Mouse (Mus musculus): Measurements from ENCODE around the gene Olfr538. TPM values are rescaled to one million over a fixed set of nuclear protein-coding genes. Genes with fewer than 3 reads are reported as not detected.

Gene Olfr538
- not detected in 2 replicates for polyA plus RNA-seq (2012; rRNA removed)

GRCm38 (mm10) chr7:140567586-140567985 lies at the start of gene Olfr538:
TSS of gene Olfr538 (plus strand) at chr7:140567886.

DNA sequence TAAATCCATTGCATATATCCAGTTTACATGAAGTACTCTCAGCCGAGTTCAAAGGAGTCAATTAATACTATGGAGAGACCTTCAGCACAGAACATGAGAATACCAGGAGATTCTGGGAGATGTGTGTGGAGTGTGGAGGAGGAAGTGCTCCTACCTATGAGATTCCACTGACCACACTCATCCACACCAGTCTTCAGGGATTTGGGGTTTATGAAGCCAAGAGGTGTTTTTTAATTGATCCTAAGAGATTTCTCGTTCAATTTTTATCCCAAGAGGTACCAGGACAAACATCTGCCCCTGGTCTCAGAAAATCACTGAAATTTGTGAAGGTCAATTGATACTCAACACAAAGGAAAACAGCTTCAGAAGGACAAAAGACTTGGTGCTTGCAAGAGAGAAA lies 33.3 kb downstream of the Olfr538 start, which contains the start of gene Olfr46:
Gene Olfr46 (plus strand): TSS at position 301 of the 400 bp plus-strand sequence.

Other genes starting within 250 kb of the Olfr538 start
- gene Olfr525, start 247.0 kb upstream of the Olfr538 start, polyA plus RNA-seq (2012; rRNA removed) = not detected in 2 replicates
- gene Olfr527, start 233.9 kb upstream of the Olfr538 start, polyA plus RNA-seq (2012; rRNA removed) = not detected in 2 replicates
- gene Olfr60, start 206.2 kb upstream of the Olfr538 start, polyA plus RNA-seq (2012; rRNA removed) = not detected in 2 replicates
- not detected in 2 replicates for gene Olfr530, start 191.6 kb upstream of the Olfr538 start, polyA plus RNA-seq (2012; rRNA removed)
- gene Olfr531, start 165.0 kb upstream of the Olfr538 start, polyA plus RNA-seq (2012; rRNA removed) = not detected in 2 replicates
- gene Olfr532, start 146.2 kb upstream of the Olfr538 start, polyA plus RNA-seq (2012; rRNA removed) = not detected in 2 replicates
- not detected in 2 replicates for gene Olfr533, start 104.5 kb upstream of the Olfr538 start, polyA plus RNA-seq (2012; rRNA removed)
- not detected in 2 replicates for gene Olfr535, start 83.7 kb upstream of the Olfr538 start, polyA plus RNA-seq (2012; rRNA removed)
- not detected in 2 replicates for gene Olfr536, start 60.5 kb upstream of the Olfr538 start, polyA plus RNA-seq (2012; rRNA removed)
- not detected in 2 replicates for gene Olfr46, start 33.4 kb downstream of the Olfr538 start, polyA plus RNA-seq (2012; rRNA removed)
- not detected in 2 replicates for gene Olfr61, start 61.1 kb downstream of the Olfr538 start, polyA plus RNA-seq (2012; rRNA removed)
- gene Olfr53, start 78.6 kb downstream of the Olfr538 start, polyA plus RNA-seq (2012; rRNA removed) = not detected in 2 replicates
- under 0.01 TPM in 2 replicates for gene Olfr539, start 92.0 kb downstream of the Olfr538 start, polyA plus RNA-seq (2012; rRNA removed)
- gene Olfr45, start 114.1 kb downstream of the Olfr538 start, polyA plus RNA-seq (2012; rRNA removed) = not detected in 2 replicates
- gene Olfr541, start 129.4 kb downstream of the Olfr538 start, polyA plus RNA-seq (2012; rRNA removed) = not detected in 2 replicates
- not detected in 2 replicates for gene Cyp2e1, start 195.9 kb downstream of the Olfr538 start, polyA plus RNA-seq (2012; rRNA removed)
- 0.12 and 0.24 TPM in 2 replicates for gene Syce1, start 220.0 kb downstream of the Olfr538 start, polyA plus RNA-seq (2012; rRNA removed)

Data from central nervous system, embryonic 11.5 days (tissue).